Mouse (Mus musculus) hindbrain, embryonic 14.5 days (tissue): ENCODE results near the gene Ptp4a2. TPM values are rescaled to one million over a fixed set of nuclear protein-coding genes. Genes with fewer than 3 reads are reported as not detected.

Experiments
- ATAC-seq: fragments of 200-750 bp; cut with Nextera tagmentation; 2 replicates; pipeline ENCODE4 v1.8.0; 2017; ENCODE audit warnings: moderate number of reproducible peaks, mild to moderate bottlenecking, moderate TSS enrichment, moderate library complexity; ENCODE audit not compliant: low FRiP score
- DNase-seq: peaks from one replicate; pipeline ENCODE4 v3.0.0-alpha.2; 2015; ENCODE audit warnings: low spot score
- H3K27ac ChIP-seq: fragments of 300-500 bp; sonication (generic); 2 replicates; pipeline ENCODE4 v1.5.1; 2014; ENCODE audit warnings: mild to moderate bottlenecking, moderate library complexity
- H3K27me3 ChIP-seq: fragments of 300-500 bp; sonication (generic); 2 replicates; pipeline ENCODE4 v1.6.1; 2014; ENCODE audit warnings: mild to moderate bottlenecking, low read length, mixed read lengths; ENCODE audit not compliant: control insufficient read depth, insufficient read depth
- H3K36me3 ChIP-seq: fragments of 300-500 bp; sonication (generic); replicated peaks from 2 replicates; pipeline ENCODE4 v1.6.1; 2014; ENCODE audit not compliant: control insufficient read depth, insufficient read depth
- H3K4me1 ChIP-seq: fragments of 300-500 bp; sonication (generic); replicated peaks from 2 replicates; pipeline ENCODE4 v1.6.1; 2014; ENCODE audit warnings: antibody characterized with exemption, low read length, mixed read lengths; ENCODE audit not compliant: control insufficient read depth, insufficient read depth
- H3K4me2 ChIP-seq: fragments of 300-500 bp; sonication (generic); replicated peaks from 2 replicates; pipeline ENCODE4 v1.6.1; 2014; ENCODE audit warnings: mild to moderate bottlenecking, moderate library complexity
- H3K4me3 ChIP-seq: fragments of 300-500 bp; sonication (generic); replicated peaks from 2 replicates; pipeline ENCODE4 v1.5.1; 2014; ENCODE audit warnings: mild to moderate bottlenecking, low read length
- H3K9ac ChIP-seq: fragments of 300-500 bp; sonication (generic); 2 replicates; pipeline ENCODE4 v1.6.1; 2014
- H3K9me3 ChIP-seq: fragments of 300-500 bp; sonication (generic); 2 replicates; pipeline ENCODE4 v1.6.1; 2016; ENCODE audit warnings: low read length; ENCODE audit not compliant: control insufficient read depth
- WGBS: fragments of 180-500 bp; shearing (Covaris S2); extraction: QIAGEN DNeasy Blood & Tissue Kit; methylation state at CpG from one replicate; pipeline ENCODE4 v1.1.7; 2014; 5-methylcytosine and 5-hydroxymethylcytosine counted together
- polyA plus RNA-seq: library from polyadenylated mRNA; unstranded; fragments of >200 nt; fragmentation: Nextera tagmentation; extraction: Ambion mirVana; gene quantifications from 2 replicates; pipeline ENCODE4 v1.2.1, GENCODE M21; 2014

Ptp4a2 gene
- polyA plus RNA-seq, 1 experiment from 2014 or later: 211 TPM

DNA sequence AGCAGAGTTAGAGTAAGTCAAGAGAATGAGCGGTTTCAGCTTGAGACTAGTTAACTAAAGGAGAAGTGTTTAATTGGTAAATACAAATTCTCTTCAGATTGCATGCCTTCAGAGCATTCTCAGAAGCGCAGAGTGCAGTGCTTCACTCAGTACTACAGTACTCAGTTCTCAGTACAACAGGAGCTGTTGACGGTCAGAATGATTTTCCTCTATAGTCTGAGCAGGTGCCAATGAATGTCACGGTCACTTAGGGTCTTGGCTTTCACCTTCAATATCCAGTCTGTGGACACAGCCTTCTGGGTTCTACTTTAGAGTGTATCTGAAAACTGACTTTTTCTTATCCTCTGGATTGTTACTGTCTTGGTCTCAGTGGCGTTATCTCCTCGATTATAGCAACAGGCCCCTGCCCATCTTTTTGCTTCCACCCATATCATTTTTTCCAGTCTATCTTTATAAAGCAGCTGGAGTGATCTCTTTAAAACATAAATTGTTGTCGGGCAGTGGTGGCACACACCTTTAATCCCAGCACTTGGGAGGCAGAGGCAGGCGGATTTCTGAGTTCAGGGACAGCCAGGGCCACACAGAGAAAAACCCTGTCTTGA, 19.4 kb downstream of the Ptp4a2 start:
- 90% methylated on average over 8 of the region's 8 CpGs for WGBS
- H3K4me3 ChIP-seq: no peak overlapping the region
- H3K9ac ChIP-seq: no peak overlapping the region
- no peak overlapping the region for H3K4me2 ChIP-seq
- H3K27me3 ChIP-seq: no peaks in the 10 kb centered on the region
- peaks cover 10% of the 10 kb centered on the region; the same call in 1 of the 2 replicates for H3K4me1 ChIP-seq
- no peak for ATAC-seq
- no peaks in the 10 kb centered on the region for H3K9me3 ChIP-seq
- H3K36me3 ChIP-seq: no peaks in the 10 kb centered on the region
- H3K27ac ChIP-seq: no peak overlapping the region
- no peak for DNase-seq

- Histone ChIP-seq H3K4me1 (peaks cover 10% of the 10 kb centered on the region; the same call in 1 of the 2 replicates), H3K4me2 (no peak overlapping the region), H3K4me3 (no peak overlapping the region), H3K9ac (no peak overlapping the region), H3K9me3 (no peaks in the 10 kb centered on the region), H3K36me3 (no peaks in the 10 kb centered on the region), H3K27ac (no peak overlapping the region), H3K27me3 (no peaks in the 10 kb centered on the region)
- WGBS: 77% methylated on average over 6 of the region's 6 CpGs
- ATAC-seq: no peak
- no peak for DNase-seq
These were observed 23.6 kb downstream of the Ptp4a2 start for GRCm38 (mm10) chr4:129834581-129834980.

DNA sequence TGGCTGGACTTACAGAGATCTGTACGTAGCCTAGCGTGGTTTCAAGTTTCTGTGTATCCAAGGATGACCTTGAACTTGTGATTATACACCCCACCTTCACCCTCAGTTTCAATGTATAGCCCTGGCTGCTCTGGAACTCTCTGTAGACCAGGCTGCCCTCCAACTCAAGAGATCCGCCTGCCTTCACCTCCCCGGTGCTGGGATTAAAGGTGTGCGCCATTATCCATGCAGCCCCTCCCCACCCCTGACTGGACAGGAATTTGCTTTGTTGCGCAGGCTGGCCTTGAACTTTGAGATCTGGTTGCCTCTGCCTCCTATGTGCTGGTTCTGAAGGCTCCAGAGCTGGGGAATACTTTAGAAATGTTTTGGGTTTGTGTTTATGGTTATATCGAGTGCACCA, 24.3 kb downstream of the Ptp4a2 start:
- H3K9me3 ChIP-seq: no peaks in the 10 kb centered on the region
- peaks cover 10% of the 10 kb centered on the region; the same call in 1 of the 2 replicates for H3K4me1 ChIP-seq
- no peaks in the 10 kb centered on the region for H3K27me3 ChIP-seq
- H3K4me3 ChIP-seq: no peak overlapping the region
- WGBS: 99% methylated on average over 7 of the region's 7 CpGs
- no peak overlapping the region for H3K9ac ChIP-seq
- DNase-seq (no peak), ATAC-seq (no peak)
- H3K27ac ChIP-seq: no peak overlapping the region
- peaks cover 6% of the 10 kb centered on the region for H3K36me3 ChIP-seq
- no peak overlapping the region for H3K4me2 ChIP-seq

DNA sequence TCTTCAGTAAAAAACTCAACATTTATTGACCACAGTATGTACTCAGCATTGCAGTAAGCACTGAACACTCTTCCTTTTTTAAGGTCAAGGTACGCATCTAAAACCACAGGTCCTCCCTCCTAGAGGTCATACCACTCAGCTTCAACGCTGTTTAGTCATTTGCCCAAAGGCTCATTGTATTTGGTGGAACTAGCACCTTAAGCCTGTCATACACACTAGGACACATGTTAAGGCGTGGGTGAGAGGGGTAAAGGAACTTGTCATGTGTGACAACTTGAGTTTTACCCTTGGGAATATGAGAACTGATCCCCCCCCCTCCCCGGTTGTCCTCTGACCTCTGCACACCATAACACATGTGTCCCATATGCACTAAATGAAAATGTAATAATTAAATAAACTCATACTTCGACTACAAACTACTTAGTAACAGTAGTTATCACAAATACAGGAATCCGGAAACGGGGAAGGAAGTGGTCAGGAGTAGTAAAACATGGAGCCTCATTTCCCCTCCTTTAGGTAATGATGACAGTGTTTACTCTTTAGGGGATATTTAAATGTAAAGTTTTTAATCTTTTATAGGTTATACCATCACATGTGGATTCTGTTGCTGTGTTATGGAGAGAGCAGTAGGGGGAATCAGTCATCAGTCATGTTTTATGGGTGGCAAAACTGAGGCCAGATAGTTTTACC, 29.0 kb downstream of the Ptp4a2 start:
- peaks cover 40% of the 10 kb centered on the region for H3K36me3 ChIP-seq
- no peak overlapping the region for H3K4me3 ChIP-seq
- DNase-seq (no peak), ATAC-seq (no peak)
- WGBS: 94% methylated on average over 7 of the region's 7 CpGs
- H3K27ac ChIP-seq: no peak overlapping the region
- no peaks in the 10 kb centered on the region for H3K27me3 ChIP-seq
- H3K4me2 ChIP-seq: no peak overlapping the region
- no peaks in the 10 kb centered on the region for H3K9me3 ChIP-seq
- H3K4me1 ChIP-seq: no peaks in the 10 kb centered on the region
- H3K9ac ChIP-seq: no peak overlapping the region

- DNase-seq (no peak), ATAC-seq (no peak)
- Histone ChIP-seq H3K27ac (no peak overlapping the region), H3K9ac (no peak overlapping the region), H3K27me3 (no peaks in the 10 kb centered on the region), H3K36me3 (peaks cover 82% of the 10 kb centered on the region), H3K4me2 (no peak overlapping the region), H3K9me3 (no peaks in the 10 kb centered on the region), H3K4me1 (no peaks in the 10 kb centered on the region), H3K4me3 (no peak overlapping the region)
- 90% methylated on average over 9 of the region's 9 CpGs for WGBS
These were observed 35.8 kb downstream of the Ptp4a2 start for GRCm38 (mm10) chr4:129846823-129847222.

GRCm38 (mm10) chr4:129850491-129850890, 39.5 kb downstream of the Ptp4a2 start:
- DNase-seq (no peak), ATAC-seq (no peak)
- no peak overlapping the region for H3K4me2 ChIP-seq
- no peak overlapping the region for H3K4me3 ChIP-seq
- no peaks in the 10 kb centered on the region for H3K27me3 ChIP-seq
- 78% methylated on average over 2 of the region's 2 CpGs for WGBS
- no peak overlapping the region for H3K27ac ChIP-seq
- no peak overlapping the region for H3K9ac ChIP-seq
- H3K9me3 ChIP-seq: no peaks in the 10 kb centered on the region
- H3K4me1 ChIP-seq: 0 out of 2 replicates have a peak, but pooled peaks cover under 1% of the 10 kb centered on the region
- H3K36me3 ChIP-seq: peaks cover 49% of the 10 kb centered on the region

GRCm38 (mm10) chr4:129851861-129852260, 40.8 kb downstream of the Ptp4a2 start:
- ATAC-seq: no peak
- no peak overlapping the region for H3K9ac ChIP-seq
- no peaks in the 10 kb centered on the region for H3K27me3 ChIP-seq
- 84% methylated on average over 3 of the region's 3 CpGs for WGBS
- H3K27ac ChIP-seq: no peak overlapping the region
- 0 out of 2 replicates have a peak, but pooled peaks cover 11% of the 10 kb centered on the region for H3K4me1 ChIP-seq
- no peak overlapping the region for H3K4me2 ChIP-seq
- no peak for DNase-seq
- H3K36me3 ChIP-seq: peaks cover 36% of the 10 kb centered on the region
- H3K9me3 ChIP-seq: no peaks in the 10 kb centered on the region
- H3K4me3 ChIP-seq: no peak overlapping the region

- 79% methylated on average over 2 of the region's 2 CpGs for WGBS
- ATAC-seq: no peak
- H3K4me2 ChIP-seq: no peak overlapping the region
These were observed 42.0 kb downstream of the Ptp4a2 start for GRCm38 (mm10) chr4:129853053-129853452.

DNA sequence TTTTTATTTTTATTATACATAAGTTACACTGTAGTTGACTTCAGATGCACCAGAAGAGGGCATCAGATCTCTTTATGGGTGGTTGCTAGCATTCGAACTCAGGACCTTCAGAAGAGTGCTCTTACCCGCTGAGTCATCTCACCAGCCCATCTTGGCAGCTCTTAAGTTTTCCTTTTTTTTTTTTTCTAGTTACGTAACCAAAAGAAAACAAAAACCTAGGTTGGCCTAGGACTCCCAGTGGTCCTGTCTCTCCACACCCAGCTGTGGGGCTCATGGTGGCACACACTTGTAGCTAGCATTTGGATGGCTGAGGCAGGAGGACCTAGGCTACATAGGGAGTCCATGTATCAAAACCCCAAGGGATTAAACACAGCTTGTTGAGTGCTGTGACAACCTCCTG, 43.0 kb downstream of the Ptp4a2 start:
- no peak for DNase-seq
- 0 out of 2 replicates have a peak, but pooled peaks cover 11% of the 10 kb centered on the region for H3K4me1 ChIP-seq
- peaks cover 17% of the 10 kb centered on the region for H3K36me3 ChIP-seq
- no peaks in the 10 kb centered on the region for H3K9me3 ChIP-seq
- no peak overlapping the region for H3K4me3 ChIP-seq
- WGBS: 98% methylated on average over 3 of the region's 3 CpGs
- no peak overlapping the region for H3K4me2 ChIP-seq
- no peak for ATAC-seq
- H3K27me3 ChIP-seq: no peaks in the 10 kb centered on the region
- H3K9ac ChIP-seq: no peak overlapping the region
- no peak overlapping the region for H3K27ac ChIP-seq

More at GRCm38 (mm10) chr4:129853053-129853452, 42.0 kb downstream of the Ptp4a2 start:
- H3K4me1 ChIP-seq: 0 out of 2 replicates have a peak, but pooled peaks cover 11% of the 10 kb centered on the region
- no peak overlapping the region for H3K9ac ChIP-seq
- H3K27me3 ChIP-seq: no peaks in the 10 kb centered on the region
- peaks cover 26% of the 10 kb centered on the region for H3K36me3 ChIP-seq
- no peaks in the 10 kb centered on the region for H3K9me3 ChIP-seq
- H3K27ac ChIP-seq: no peak overlapping the region
- H3K4me3 ChIP-seq: no peak overlapping the region
- no peak for DNase-seq
